Mouse (Mus musculus): Measurements from ENCODE around the gene Gm10358.
"Not testable (repeated sequence)": the region's sequence is repeated elsewhere in the genome, so short reads cannot be mapped to it uniquely, and the experiment has no call there.

Gene Gm10358

GRCm38 (mm10) chr8:75406489-75406888 lies at the start of gene Gm10358:
TSS of gene Gm10358 (minus strand) at chr8:75406589.
- DNase-seq (ENCODE audit: low spot score in 2 of 2), result no peak

GRCm38 (mm10) chr8:75448394-75448793 lies 42.0 kb upstream of the Gm10358 start, which contains the start of gene Iqcm:
TSS of gene Iqcm (plus strand) at chr8:75448694.
- no peak for DNase-seq (ENCODE audit: low spot score in 2 of 2)

- DNase-seq (ENCODE audit: low spot score in 2 of 2), result not testable (repeated sequence)
Measured at GRCm38 (mm10) chr8:75415696-75416095, 9.3 kb upstream of the Gm10358 start.

- DNase-seq (ENCODE audit: low spot score in 2 of 2), result no peak
Measured at GRCm38 (mm10) chr8:75384770-75385290, 21.6 kb downstream of the Gm10358 start.

GRCm38 (mm10) chr8:75375530-75376123 lies 30.8 kb downstream of the Gm10358 start:
- no peak for DNase-seq (ENCODE audit: low spot score in 2 of 2)

GRCm38 (mm10) chr8:75372006-75372405 lies 34.4 kb downstream of the Gm10358 start:
- no peak for DNase-seq (ENCODE audit: low spot score in 2 of 2)

All from heart, adult 9 months (tissue).